Mouse (Mus musculus) kidney, postnatal 36 days (tissue): ENCODE data around the gene Atp13a5.

Experiments used
- DNase-seq, 2 experiments: peaks; one replicate each; pipeline ENCODE4 v3.0.0; 2021 to 2022; ENCODE audit warnings: mixed read lengths in 2 of 2

Atp13a5 gene

GRCm38 (mm10) chr16:29204875-29205274 lies 173.7 kb downstream of the Atp13a5 start:
- DNase-seq, result no peak

DNA sequence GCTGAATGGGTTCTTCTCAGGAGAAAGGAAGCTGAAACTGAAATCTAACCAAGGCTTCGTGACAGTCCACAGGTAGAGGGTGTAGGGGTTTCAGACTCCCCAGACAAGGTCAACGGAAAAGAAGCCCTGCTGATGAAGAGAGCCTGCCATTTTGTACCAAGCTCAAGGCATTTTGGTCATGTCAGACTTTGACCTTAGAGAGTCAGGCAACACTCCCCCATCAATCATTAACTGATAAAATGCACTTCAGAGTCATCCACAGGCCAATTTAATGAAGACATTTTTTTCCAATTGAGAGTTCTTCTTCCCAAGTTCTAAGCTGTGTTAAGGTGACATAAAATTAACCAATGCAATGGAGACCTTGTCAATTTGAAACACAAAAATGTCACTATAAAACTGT lies 177.4 kb downstream of the Atp13a5 start:
- peak; percentile 21 to 53 for DNase-seq

DNA sequence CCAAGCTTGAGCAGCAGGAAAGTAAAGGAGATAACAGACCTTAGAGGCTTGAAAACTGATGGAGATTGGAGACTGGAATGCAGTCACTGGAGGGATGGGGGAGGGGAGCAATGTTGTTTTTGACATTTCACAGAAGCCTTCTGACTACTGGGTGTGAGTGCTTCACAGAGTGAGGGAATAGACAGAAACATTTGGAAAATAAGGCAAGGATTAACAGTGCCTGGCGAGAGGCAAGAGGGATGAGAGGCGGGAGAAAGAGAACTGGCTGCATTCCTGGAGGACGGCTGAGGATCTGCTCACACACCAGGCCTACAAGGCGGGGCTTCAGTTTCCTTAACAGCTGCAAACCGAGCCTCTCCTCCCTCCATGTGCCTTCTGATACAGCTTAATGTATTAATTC lies 180.1 kb downstream of the Atp13a5 start:
- DNase-seq, result no peak

- no peak for DNase-seq
These were observed 183.4 kb downstream of the Atp13a5 start for GRCm38 (mm10) chr16:29195156-29195555.

DNA sequence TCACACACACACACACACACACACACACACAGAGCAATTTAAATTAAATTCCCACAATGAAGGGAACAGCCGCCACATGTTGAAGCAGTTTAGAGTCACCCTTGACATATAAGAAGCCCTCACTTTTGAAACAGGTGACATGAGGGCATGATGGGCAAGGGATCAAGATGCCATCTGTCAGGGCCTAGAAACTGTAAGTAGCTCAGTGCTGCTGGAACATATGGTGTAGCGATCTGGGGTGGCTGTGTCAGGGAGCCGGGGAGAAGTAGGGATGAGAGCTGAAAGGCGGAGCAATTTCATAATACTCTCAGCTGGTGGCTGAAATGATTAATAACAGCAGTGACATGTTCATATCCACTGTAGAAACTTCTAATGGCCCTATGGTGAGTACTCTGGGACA lies 184.6 kb downstream of the Atp13a5 start:
- no peak for DNase-seq

DNA sequence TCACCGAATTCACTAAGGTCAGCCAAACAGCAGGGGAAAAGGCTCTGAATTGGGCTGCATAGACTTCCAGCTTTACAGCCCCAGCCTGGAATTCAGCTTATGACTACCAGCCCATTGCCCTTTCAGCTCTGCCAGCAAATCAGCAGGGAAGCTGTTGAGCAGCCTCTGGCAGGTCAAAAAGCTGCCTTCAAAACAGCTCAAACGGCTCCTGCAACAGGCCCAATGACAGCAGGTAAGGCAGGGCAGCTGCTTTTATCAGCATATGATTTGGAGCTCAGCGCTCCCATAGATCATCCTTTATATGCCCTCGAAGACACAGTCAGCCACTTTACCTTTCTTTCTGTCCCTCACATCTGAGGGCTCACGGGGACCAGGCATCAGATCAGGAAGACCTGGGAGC lies 185.6 kb downstream of the Atp13a5 start:
- no peak for DNase-seq
